Mouse (Mus musculus) testis, postnatal 10 days (tissue): ENCODE measurements around the gene Skap2.
A peak's percentile ranks its signal among the peaks of the same experiment; 100 is the strongest.

Experiments used
- DNase-seq: peaks from one replicate; pipeline ENCODE4 v3.0.0; 2021; ENCODE audit warnings: low spot score

Gene Skap2

GRCm38 (mm10) chr6:52012409-52013244 lies at the start of gene Skap2:
TSS of gene Skap2 (minus strand) at chr6:52012549.
- DNase-seq: peak; percentile 100

GRCm38 (mm10) chr6:52058899-52059448 lies 46.6 kb upstream of the Skap2 start:
- DNase-seq: no peak

GRCm38 (mm10) chr6:52058120-52058519 lies 45.8 kb upstream of the Skap2 start:
- DNase-seq: no peak

- no peak for DNase-seq
Measured at GRCm38 (mm10) chr6:52053567-52054561, 41.5 kb upstream of the Skap2 start.

GRCm38 (mm10) chr6:52050062-52050461 lies 37.7 kb upstream of the Skap2 start:
- DNase-seq: no peak

GRCm38 (mm10) chr6:52045517-52045916 lies 33.2 kb upstream of the Skap2 start:
- peak; percentile 77 for DNase-seq

- peak; percentile 47 for DNase-seq
Measured at GRCm38 (mm10) chr6:52036077-52036476, 23.7 kb upstream of the Skap2 start.

- DNase-seq: no peak
Measured at GRCm38 (mm10) chr6:52031181-52031580, 18.8 kb upstream of the Skap2 start.

GRCm38 (mm10) chr6:52028131-52028530 lies 15.8 kb upstream of the Skap2 start:
- no peak for DNase-seq

GRCm38 (mm10) chr6:52027181-52027580 lies 14.8 kb upstream of the Skap2 start:
- DNase-seq: no peak

GRCm38 (mm10) chr6:52026281-52026680 lies 13.9 kb upstream of the Skap2 start:
- no peak for DNase-seq

GRCm38 (mm10) chr6:52024730-52025129 lies 12.4 kb upstream of the Skap2 start:
- no peak for DNase-seq

- DNase-seq: no peak
Measured at GRCm38 (mm10) chr6:52022363-52022762, 10.0 kb upstream of the Skap2 start.

GRCm38 (mm10) chr6:52020276-52020675 lies 7.9 kb upstream of the Skap2 start:
- no peak for DNase-seq

GRCm38 (mm10) chr6:52013245-52013945 lies 1.0 kb upstream of the Skap2 start:
- DNase-seq: no peak

GRCm38 (mm10) chr6:52011559-52012408 lies 565 bp downstream of the Skap2 start:
- DNase-seq: no peak

GRCm38 (mm10) chr6:52009385-52009784 lies 3.0 kb downstream of the Skap2 start:
- DNase-seq: no peak

- no peak for DNase-seq
Measured at GRCm38 (mm10) chr6:52008757-52009156, 3.6 kb downstream of the Skap2 start.

GRCm38 (mm10) chr6:52006649-52007218 lies 5.6 kb downstream of the Skap2 start:
- no peak for DNase-seq

GRCm38 (mm10) chr6:52005963-52006648 lies 6.2 kb downstream of the Skap2 start:
- DNase-seq: no peak
